Mouse (Mus musculus) kidney, postnatal 14 days (tissue): Measurements from ENCODE around the gene Brca2.
"Not testable (repeated sequence)": the region's sequence is repeated elsewhere in the genome, so short reads cannot be mapped to it uniquely, and the experiment has no call there.

Experiments used
- DNase-seq: peaks from one replicate; pipeline ENCODE4 v3.0.0; 2022; ENCODE audit warnings: mixed read lengths

Gene Brca2

GRCm38 (mm10) chr5:150521937-150522866 is at the start of gene Brca2:
Gene Brca2, plus strand, starts transcription at chr5:150522630.
- DNase-seq: peak; percentile 93

GRCm38 (mm10) chr5:150477364-150477763 is 45.1 kb upstream of the Brca2 start:
- no peak for DNase-seq

GRCm38 (mm10) chr5:150478612-150479011 is 43.8 kb upstream of the Brca2 start:
- peak; percentile 23 for DNase-seq

- peak; percentile 73 for DNase-seq
Measured at GRCm38 (mm10) chr5:150485198-150485597, 37.2 kb upstream of the Brca2 start.

- DNase-seq: no peak
Measured at GRCm38 (mm10) chr5:150490285-150490684, 32.1 kb upstream of the Brca2 start.

GRCm38 (mm10) chr5:150490821-150491220 is 31.6 kb upstream of the Brca2 start:
- no peak for DNase-seq

GRCm38 (mm10) chr5:150491573-150492173 is 30.8 kb upstream of the Brca2 start:
- DNase-seq: not testable (repeated sequence)

GRCm38 (mm10) chr5:150495792-150496191 is 26.6 kb upstream of the Brca2 start:
- DNase-seq: peak; percentile 19

- no peak for DNase-seq
Measured at GRCm38 (mm10) chr5:150510451-150511225, 11.8 kb upstream of the Brca2 start.

- no peak for DNase-seq
Measured at GRCm38 (mm10) chr5:150513264-150513663, 9.2 kb upstream of the Brca2 start.

GRCm38 (mm10) chr5:150514027-150514426 is 8.4 kb upstream of the Brca2 start:
- no peak for DNase-seq

GRCm38 (mm10) chr5:150518064-150518463 is 4.4 kb upstream of the Brca2 start, which contains the start of gene Zar1l:
Gene Zar1l, minus strand, starts transcription at chr5:150518164.
- DNase-seq: no peak

GRCm38 (mm10) chr5:150519551-150519950 is 2.9 kb upstream of the Brca2 start:
- DNase-seq: no peak

GRCm38 (mm10) chr5:150522867-150523234 is 421 bp downstream of the Brca2 start:
- no peak for DNase-seq

- no peak for DNase-seq
Measured at GRCm38 (mm10) chr5:150525239-150525638, 2.8 kb downstream of the Brca2 start.

- DNase-seq: no peak
Measured at GRCm38 (mm10) chr5:150541302-150541701, 18.9 kb downstream of the Brca2 start.

- DNase-seq: no peak
Measured at GRCm38 (mm10) chr5:150543184-150543583, 20.8 kb downstream of the Brca2 start.

- peak; percentile 23 for DNase-seq
Measured at GRCm38 (mm10) chr5:150551637-150552036, 29.2 kb downstream of the Brca2 start.

GRCm38 (mm10) chr5:150559519-150560103 is 37.2 kb downstream of the Brca2 start:
- DNase-seq: no peak

GRCm38 (mm10) chr5:150560851-150561250 is 38.4 kb downstream of the Brca2 start:
- DNase-seq: no peak

GRCm38 (mm10) chr5:150561376-150561775 is 38.9 kb downstream of the Brca2 start:
- no peak for DNase-seq

- DNase-seq: no peak
Measured at GRCm38 (mm10) chr5:150561783-150562182, 39.4 kb downstream of the Brca2 start.

- no peak for DNase-seq
Measured at GRCm38 (mm10) chr5:150564426-150564825, 42.0 kb downstream of the Brca2 start.
